Mouse (Mus musculus) olfactory bulb, adult 2 months (tissue): Measurements from ENCODE around the gene Map4.

ENCODE experiments used
- CTCF ChIP-seq: fragments of 200-500 bp; IDR thresholded peaks from 2 replicates; pipeline ENCODE4 v1.5.1; 2012; ENCODE audit warnings: low read depth, mild to moderate bottlenecking, low read length, moderate library complexity; ENCODE audit not compliant: insufficient read depth
- POLR2A ChIP-seq: fragments of 200-500 bp; IDR thresholded peaks from 2 replicates; pipeline ENCODE4 v1.6.1; 2012; ENCODE audit warnings: mild to moderate bottlenecking, low read depth, low read length, moderate library complexity; ENCODE audit not compliant: insufficient read depth

- TF ChIP-seq POLR2A: no peak
- TF ChIP-seq CTCF: no peak
Measured at GRCm38 (mm10) chr9:110052951-110053304, 121.7 kb downstream of the Map4 start.
